Mouse (Mus musculus) testis, adult 2 months (tissue): ENCODE results near the gene Mta1.

Experiments used
- CTCF ChIP-seq: fragments of 200-500 bp; IDR thresholded peaks from 2 replicates; pipeline ENCODE4 v1.5.1; 2012; ENCODE audit warnings: low read depth, mild to moderate bottlenecking, inconsistent platforms, low read length, moderate library complexity; ENCODE audit not compliant: control insufficient read depth, insufficient read depth, insufficient replicate concordance
- POLR2A ChIP-seq: fragments of 200-500 bp; IDR thresholded peaks from 2 replicates; pipeline ENCODE4 v1.6.1; 2012; ENCODE audit warnings: low read depth, mild to moderate bottlenecking, inconsistent platforms, low read length, moderate library complexity; ENCODE audit not compliant: control insufficient read depth

DNA sequence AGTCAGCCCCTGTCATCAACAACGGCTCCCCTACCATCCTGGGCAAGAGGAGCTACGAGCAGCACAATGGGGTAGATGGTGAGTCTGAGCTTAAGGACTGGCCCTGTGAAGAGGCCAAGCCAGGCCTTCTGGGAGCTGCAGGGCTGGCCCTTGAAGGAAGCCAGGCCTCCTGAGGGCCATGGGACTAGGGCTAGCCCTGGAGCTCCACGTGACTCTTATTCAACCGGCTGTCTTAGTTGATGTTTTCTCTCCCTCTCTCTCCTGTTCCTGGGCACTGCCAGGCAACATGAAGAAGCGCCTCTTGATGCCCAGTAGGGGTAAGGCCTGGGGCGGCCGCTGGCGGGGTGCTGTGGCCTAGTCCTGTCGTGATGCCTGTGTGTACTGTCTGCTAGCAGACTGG is 35.2 kb downstream of the Mta1 start:
- TF ChIP-seq CTCF (no peak), POLR2A (no peak)
